Mouse (Mus musculus): Measurements from ENCODE around the gene Arhgef28. TPM values are rescaled to one million over a fixed set of nuclear protein-coding genes. Genes with fewer than 3 reads are reported as not detected.
A peak's percentile ranks its signal among the peaks of the same experiment; 100 is the strongest.

Gene Arhgef28
- polyA plus RNA-seq (2015; fragmentation: Nextera tagmentation; extraction: Ambion mirVana) = 14.2 and 15.1 TPM in 2 replicates

DNA sequence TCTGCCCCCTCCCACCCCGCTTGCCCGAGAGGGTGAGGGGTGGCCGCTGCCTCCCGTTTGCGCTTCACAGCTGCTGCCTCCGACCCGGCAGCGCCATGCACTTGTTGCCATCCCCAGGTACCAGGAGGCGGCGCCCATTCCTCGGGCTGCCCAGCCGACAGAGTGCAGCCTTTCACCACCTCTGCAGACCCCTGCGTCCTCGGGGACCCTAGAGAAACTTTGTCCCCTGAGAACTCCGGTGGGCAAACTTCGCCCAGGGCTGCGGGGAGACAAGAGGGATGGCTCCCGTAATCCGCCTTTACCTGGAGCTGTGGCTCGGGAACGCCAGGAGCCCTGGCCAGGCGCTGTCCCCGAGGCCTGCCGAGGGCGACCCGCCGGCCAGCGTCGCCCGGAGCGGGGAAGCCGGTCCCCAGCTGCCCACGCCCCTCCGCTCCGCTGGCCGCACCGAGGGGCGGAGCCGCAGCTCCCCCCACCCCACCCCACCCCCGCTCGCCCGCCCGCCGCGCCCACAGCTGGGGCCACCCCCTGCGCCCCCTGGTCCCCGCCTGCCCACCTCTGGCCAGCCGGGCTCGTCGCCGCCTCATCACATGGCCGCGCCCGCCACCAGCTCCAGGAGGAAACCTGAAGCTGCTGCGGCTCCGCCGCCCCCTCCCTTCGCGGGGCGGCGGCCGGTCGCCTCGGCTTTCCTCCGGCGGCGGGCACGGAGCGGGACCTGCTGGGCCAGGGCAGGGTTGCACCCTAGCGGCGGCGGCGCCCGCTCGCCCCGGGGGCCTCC is at the start of gene Arhgef28:
Gene Arhgef28, minus strand, starts transcription at position 669 of the 775 bp plus-strand sequence.
- Histone ChIP-seq H3K4me3 (ENCODE audit: low read length) (peak within 1 kb of the TSS; percentile 71), H3K27me3 (replicated peaks; ENCODE audit: control insufficient read depth, insufficient read depth, low read length) (no peaks in the 10 kb centered on the region), H3K9ac (ENCODE audit: low read depth, low read length) (peak within 1 kb of the TSS; percentile 73), H3K36me3 (ENCODE audit: control insufficient read depth, insufficient read depth, low read length) (no peaks in the 10 kb centered on the region), H3K4me1 (ENCODE audit: control insufficient read depth, insufficient read depth, low read length) (peaks cover 18% of the 10 kb centered on the region), H3K27ac (ENCODE audit: low read length) (peak within 1 kb of the TSS; percentile 82), H3K9me3 (ENCODE audit: control insufficient read depth, low read length) (no peaks in the 10 kb centered on the region), H3K4me2 (ENCODE audit: low read depth, low read length) (peak within 1 kb of the TSS; percentile 94)
- under 1% methylated on average over 59 of the region's 76 CpGs for WGBS
- ATAC-seq = peak; percentile 86

DNA sequence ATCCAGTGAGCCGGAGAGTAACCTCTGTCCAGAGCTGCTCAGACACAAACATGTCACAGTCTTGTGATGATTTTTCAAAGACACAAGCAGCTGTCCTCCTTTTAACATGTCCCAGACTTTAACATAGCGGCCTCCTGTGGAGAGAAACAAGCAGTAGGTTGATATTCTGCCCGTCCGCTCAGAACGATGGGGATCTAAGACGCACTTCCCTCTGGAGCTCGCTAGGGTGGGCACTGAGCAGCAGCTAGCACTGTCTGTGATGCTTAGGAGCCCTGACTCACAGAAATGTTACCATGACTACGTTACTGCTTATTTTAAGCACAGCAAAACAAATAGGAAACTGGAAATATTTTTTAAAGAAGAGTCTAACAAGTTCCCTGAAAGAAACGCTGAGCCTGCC is 48.7 kb upstream of the Arhgef28 start:
- Histone ChIP-seq H3K27ac (ENCODE audit: low read length) (no peak overlapping the region), H3K27me3 (replicated peaks; ENCODE audit: control insufficient read depth, insufficient read depth, low read length) (no peaks in the 10 kb centered on the region), H3K4me1 (ENCODE audit: control insufficient read depth, insufficient read depth, low read length) (no peaks in the 10 kb centered on the region), H3K4me2 (ENCODE audit: low read depth, low read length) (no peak overlapping the region), H3K4me3 (ENCODE audit: low read length) (no peak overlapping the region), H3K36me3 (ENCODE audit: control insufficient read depth, insufficient read depth, low read length) (peaks cover 8% of the 10 kb centered on the region; the same call in 1 of the 2 replicates), H3K9ac (ENCODE audit: low read depth, low read length) (no peak overlapping the region), H3K9me3 (ENCODE audit: control insufficient read depth, low read length) (no peaks in the 10 kb centered on the region)
- 71% methylated on average over 9 of the region's 9 CpGs for WGBS
- ATAC-seq = no peak

DNA sequence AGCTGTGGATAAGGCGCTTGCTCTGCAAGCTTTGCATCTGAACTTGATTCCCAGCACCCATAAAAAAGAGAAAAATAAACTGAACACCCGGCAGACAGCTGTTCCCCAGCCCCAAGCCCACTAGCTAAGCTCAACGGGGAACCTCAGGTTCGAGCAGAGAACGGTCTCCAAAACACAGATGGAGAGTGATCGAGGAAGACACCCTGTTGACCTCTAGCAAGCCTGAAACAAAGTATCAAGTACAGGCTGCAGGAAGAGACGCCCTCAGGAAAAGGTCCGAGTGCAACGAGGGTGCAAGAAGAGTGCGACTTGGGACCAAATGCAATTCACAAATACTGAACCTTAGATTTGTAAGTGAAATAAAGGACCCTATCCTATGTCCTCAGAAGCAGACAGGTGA is 43.4 kb upstream of the Arhgef28 start:
- H3K9ac ChIP-seq (ENCODE audit: low read depth, low read length) = no peak overlapping the region
- peaks cover 19% of the 10 kb centered on the region for H3K36me3 ChIP-seq (ENCODE audit: control insufficient read depth, insufficient read depth, low read length)
- H3K4me1 ChIP-seq (ENCODE audit: control insufficient read depth, insufficient read depth, low read length) = no peaks in the 10 kb centered on the region
- H3K4me2 ChIP-seq (ENCODE audit: low read depth, low read length) = no peak overlapping the region
- no peak for ATAC-seq
- H3K4me3 ChIP-seq (ENCODE audit: low read length) = no peak overlapping the region
- H3K27me3 ChIP-seq (replicated peaks; ENCODE audit: control insufficient read depth, insufficient read depth, low read length) = no peaks in the 10 kb centered on the region
- H3K9me3 ChIP-seq (ENCODE audit: control insufficient read depth, low read length) = no peaks in the 10 kb centered on the region
- no peak overlapping the region for H3K27ac ChIP-seq (ENCODE audit: low read length)
- WGBS = 87% methylated on average over 10 of the region's 10 CpGs

DNA sequence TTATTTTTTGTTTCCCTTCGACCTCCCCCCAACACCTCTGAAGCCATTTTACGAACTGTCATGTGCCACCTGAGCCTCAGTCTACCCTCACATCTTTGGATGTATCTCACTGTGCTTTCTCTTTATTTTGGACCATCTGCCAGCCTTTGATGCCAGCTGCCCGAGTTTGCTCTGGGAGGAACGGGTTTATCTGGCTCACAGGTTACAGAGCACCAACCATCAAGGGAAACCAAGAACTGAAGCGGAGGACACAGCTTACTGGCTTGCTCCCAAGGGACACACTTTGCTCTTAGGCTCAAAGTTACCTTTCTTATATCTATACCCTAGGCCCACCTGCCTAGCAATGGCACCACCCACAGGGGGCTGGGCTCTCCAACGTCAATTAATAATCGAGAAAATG is 39.1 kb upstream of the Arhgef28 start:
- H3K4me2 ChIP-seq (ENCODE audit: low read depth, low read length) = no peak overlapping the region
- H3K4me3 ChIP-seq (ENCODE audit: low read length) = no peak overlapping the region
- no peak overlapping the region for H3K9ac ChIP-seq (ENCODE audit: low read depth, low read length)
- no peak overlapping the region for H3K27ac ChIP-seq (ENCODE audit: low read length)
- peaks cover 13% of the 10 kb centered on the region; the same call in 1 of the 2 replicates for H3K36me3 ChIP-seq (ENCODE audit: control insufficient read depth, insufficient read depth, low read length)
- no peaks in the 10 kb centered on the region for H3K27me3 ChIP-seq (replicated peaks; ENCODE audit: control insufficient read depth, insufficient read depth, low read length)
- 74% methylated on average over 7 of the region's 7 CpGs for WGBS
- no peaks in the 10 kb centered on the region for H3K4me1 ChIP-seq (ENCODE audit: control insufficient read depth, insufficient read depth, low read length)
- H3K9me3 ChIP-seq (ENCODE audit: control insufficient read depth, low read length) = no peaks in the 10 kb centered on the region
- ATAC-seq = no peak

DNA sequence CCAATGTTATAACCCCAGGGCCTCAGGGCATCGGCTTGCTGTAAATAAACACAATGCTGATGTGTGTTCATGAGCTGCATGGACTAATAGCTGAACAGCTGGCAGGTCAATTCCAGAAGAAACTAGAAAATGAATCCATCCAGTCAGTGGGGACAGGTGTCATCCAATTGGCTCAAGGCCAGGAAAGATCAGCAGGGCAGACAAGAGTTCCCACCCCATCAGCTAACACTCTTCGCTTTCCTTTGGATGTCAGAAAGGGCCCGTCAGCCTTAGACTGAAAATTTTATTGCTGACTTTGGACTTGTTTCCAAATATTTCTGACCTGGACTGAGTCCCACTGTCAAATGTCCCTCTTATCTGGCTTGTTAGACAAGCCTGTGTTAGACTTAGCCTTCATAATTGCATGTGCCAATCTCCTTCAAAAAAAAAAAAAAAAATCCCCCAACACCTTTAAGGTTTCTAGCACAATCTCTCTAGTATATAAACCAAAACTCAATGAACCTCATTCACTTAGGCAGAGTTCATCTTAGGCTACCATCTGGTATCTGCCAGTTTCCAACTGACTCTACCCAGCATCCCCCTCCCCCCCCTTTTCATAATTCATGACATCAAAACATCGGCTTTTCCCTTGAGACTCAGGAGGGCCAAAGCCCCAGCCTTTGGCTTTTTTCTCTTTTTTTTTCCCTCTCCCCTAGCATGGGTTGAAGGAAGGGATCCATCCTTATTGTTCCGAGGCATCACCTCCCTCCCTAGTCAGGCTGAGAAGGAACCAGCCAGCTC is 38.5 kb upstream of the Arhgef28 start:
- peaks cover 13% of the 10 kb centered on the region; the same call in 1 of the 2 replicates for H3K36me3 ChIP-seq (ENCODE audit: control insufficient read depth, insufficient read depth, low read length)
- no peak for ATAC-seq
- H3K27me3 ChIP-seq (replicated peaks; ENCODE audit: control insufficient read depth, insufficient read depth, low read length) = no peaks in the 10 kb centered on the region
- H3K9ac ChIP-seq (ENCODE audit: low read depth, low read length) = no peak overlapping the region
- no peak overlapping the region for H3K4me2 ChIP-seq (ENCODE audit: low read depth, low read length)
- H3K4me3 ChIP-seq (ENCODE audit: low read length) = no peak overlapping the region
- no peak overlapping the region for H3K27ac ChIP-seq (ENCODE audit: low read length)
- H3K4me1 ChIP-seq (ENCODE audit: control insufficient read depth, insufficient read depth, low read length) = no peaks in the 10 kb centered on the region
- no peaks in the 10 kb centered on the region for H3K9me3 ChIP-seq (ENCODE audit: control insufficient read depth, low read length)
- WGBS = 71% methylated on average over 4 of the region's 5 CpGs

DNA sequence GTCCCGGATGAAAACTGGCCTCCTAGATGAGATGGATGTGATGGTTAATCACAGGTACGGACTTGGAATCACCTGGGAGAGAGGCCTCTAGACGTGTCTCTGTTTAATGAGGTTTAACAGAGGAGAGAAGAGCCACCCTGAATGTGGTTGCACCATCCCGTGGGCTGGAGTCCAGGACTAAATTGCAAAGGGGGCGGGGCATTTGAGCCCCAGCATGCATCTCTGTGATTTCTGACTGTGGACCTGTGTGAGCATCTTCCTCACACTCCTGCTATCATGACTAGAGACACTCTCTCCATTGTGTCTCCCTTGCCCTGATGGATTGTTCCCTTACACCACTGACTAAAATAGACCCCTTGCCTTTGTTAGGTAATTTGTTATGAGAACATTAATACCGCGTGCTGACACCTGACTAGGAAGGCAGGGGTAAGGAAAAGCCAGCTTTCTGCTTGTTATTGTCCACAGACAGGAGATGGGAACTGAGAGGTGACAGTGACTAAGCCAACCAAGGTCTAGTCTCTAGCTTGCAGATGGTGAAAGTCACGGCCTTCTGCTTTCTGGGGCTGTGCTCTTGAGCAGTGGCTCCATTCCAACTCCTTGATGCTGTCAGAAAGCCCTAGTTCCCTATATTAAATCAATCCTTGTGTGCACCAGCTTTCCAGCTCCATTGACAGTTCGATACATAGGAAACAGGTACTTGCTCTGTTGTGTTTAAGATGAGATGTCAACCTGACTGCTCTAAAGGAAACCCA is 35.5 kb upstream of the Arhgef28 start:
- H3K36me3 ChIP-seq (ENCODE audit: control insufficient read depth, insufficient read depth, low read length) = no peaks in the 10 kb centered on the region
- no peak overlapping the region for H3K4me2 ChIP-seq (ENCODE audit: low read depth, low read length)
- H3K4me3 ChIP-seq (ENCODE audit: low read length) = no peak overlapping the region
- H3K9ac ChIP-seq (ENCODE audit: low read depth, low read length) = no peak overlapping the region
- no peaks in the 10 kb centered on the region for H3K27me3 ChIP-seq (replicated peaks; ENCODE audit: control insufficient read depth, insufficient read depth, low read length)
- no peak for ATAC-seq
- H3K4me1 ChIP-seq (ENCODE audit: control insufficient read depth, insufficient read depth, low read length) = no peaks in the 10 kb centered on the region
- no peaks in the 10 kb centered on the region for H3K9me3 ChIP-seq (ENCODE audit: control insufficient read depth, low read length)
- no peak overlapping the region for H3K27ac ChIP-seq (ENCODE audit: low read length)
- WGBS = 69% methylated on average over 9 of the region's 9 CpGs

DNA sequence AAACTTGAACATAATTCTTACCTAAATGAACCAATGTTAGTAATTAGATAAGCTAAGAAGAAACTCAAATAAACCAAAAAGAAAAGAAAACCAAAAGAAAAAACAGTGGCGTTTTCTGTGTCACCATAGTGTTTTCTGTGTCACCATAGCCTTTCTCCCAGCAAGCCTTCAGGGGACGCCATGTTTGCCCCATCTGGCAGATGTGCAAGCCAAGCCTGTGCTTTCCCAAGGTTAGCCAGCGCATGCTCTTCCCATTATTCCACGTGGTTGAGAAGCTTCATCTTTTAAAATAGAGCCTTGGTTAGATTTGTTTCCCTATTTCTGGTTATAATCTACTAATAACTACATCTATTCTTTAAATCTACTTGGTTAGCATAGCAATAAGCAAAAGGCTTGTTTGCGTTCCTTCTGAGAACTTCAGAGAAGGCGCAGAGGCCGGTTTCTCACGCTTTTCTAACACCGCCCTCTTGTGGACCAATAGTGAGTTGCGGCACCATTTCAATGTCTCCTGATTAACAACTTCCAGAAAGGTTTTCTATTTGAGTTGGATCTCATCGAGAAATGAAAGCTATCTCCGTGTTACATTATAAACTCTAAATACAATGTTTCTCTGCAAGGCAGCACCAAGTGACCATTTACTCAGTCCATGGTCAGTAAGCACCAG is 33.9 kb upstream of the Arhgef28 start:
- H3K27ac ChIP-seq (ENCODE audit: low read length) = no peak overlapping the region
- H3K4me3 ChIP-seq (ENCODE audit: low read length) = no peak overlapping the region
- H3K9ac ChIP-seq (ENCODE audit: low read depth, low read length) = no peak overlapping the region
- no peaks in the 10 kb centered on the region for H3K27me3 ChIP-seq (replicated peaks; ENCODE audit: control insufficient read depth, insufficient read depth, low read length)
- no peaks in the 10 kb centered on the region for H3K9me3 ChIP-seq (ENCODE audit: control insufficient read depth, low read length)
- WGBS = 18% methylated on average over 12 of the region's 12 CpGs
- no peaks in the 10 kb centered on the region for H3K4me1 ChIP-seq (ENCODE audit: control insufficient read depth, insufficient read depth, low read length)
- no peaks in the 10 kb centered on the region for H3K36me3 ChIP-seq (ENCODE audit: control insufficient read depth, insufficient read depth, low read length)
- no peak overlapping the region for H3K4me2 ChIP-seq (ENCODE audit: low read depth, low read length)
- ATAC-seq = no peak

DNA sequence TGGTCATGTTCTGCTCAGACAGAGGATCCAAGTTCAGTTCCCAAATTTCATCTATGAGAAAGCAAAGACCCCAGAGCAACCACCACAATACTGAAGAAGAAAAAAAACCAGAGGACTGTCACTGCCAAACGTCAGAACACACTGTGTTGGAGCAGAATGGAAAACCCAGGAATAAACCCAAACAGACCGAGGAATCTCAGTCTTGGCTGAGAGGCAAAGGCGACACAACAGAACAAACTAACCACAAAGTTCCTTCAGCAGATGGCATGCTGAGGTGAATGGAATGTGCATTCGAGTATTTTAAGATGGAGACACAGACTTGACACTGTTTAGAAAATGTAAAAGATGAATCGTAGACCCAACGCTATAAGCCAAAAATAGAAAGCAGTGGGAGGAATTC is 29.2 kb upstream of the Arhgef28 start:
- Histone ChIP-seq H3K4me1 (ENCODE audit: control insufficient read depth, insufficient read depth, low read length) (no peaks in the 10 kb centered on the region), H3K9ac (ENCODE audit: low read depth, low read length) (no peak overlapping the region), H3K9me3 (ENCODE audit: control insufficient read depth, low read length) (no peaks in the 10 kb centered on the region), H3K4me2 (ENCODE audit: low read depth, low read length) (no peak overlapping the region), H3K27ac (ENCODE audit: low read length) (no peak overlapping the region), H3K36me3 (ENCODE audit: control insufficient read depth, insufficient read depth, low read length) (no peaks in the 10 kb centered on the region), H3K27me3 (replicated peaks; ENCODE audit: control insufficient read depth, insufficient read depth, low read length) (no peaks in the 10 kb centered on the region), H3K4me3 (ENCODE audit: low read length) (no peak overlapping the region)
- WGBS = 59% methylated on average over 6 of the region's 6 CpGs
- ATAC-seq = no peak

DNA sequence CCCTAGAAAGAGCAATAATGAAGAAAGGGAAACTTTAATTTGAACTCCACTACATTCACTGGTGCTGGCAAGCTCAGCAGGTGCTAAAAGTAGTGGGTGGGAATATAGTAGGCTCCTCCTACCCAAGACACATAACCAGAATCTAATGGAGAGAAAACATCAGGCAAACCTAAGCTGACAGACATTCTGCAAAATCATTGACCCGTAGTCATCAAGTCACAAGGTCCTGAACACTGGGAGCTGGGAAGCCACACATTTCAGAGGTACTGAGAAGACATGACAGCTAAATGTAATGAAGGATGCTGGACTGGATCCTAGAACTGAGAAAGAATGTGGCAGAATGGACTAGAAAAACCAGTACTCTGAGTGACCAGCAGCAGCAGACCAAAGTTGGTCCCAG is 24.3 kb upstream of the Arhgef28 start:
- Histone ChIP-seq H3K9me3 (ENCODE audit: control insufficient read depth, low read length) (no peaks in the 10 kb centered on the region), H3K4me2 (ENCODE audit: low read depth, low read length) (no peak overlapping the region), H3K27ac (ENCODE audit: low read length) (no peak overlapping the region), H3K9ac (ENCODE audit: low read depth, low read length) (no peak overlapping the region), H3K4me3 (ENCODE audit: low read length) (no peak overlapping the region), H3K27me3 (replicated peaks; ENCODE audit: control insufficient read depth, insufficient read depth, low read length) (no peaks in the 10 kb centered on the region), H3K36me3 (ENCODE audit: control insufficient read depth, insufficient read depth, low read length) (no peaks in the 10 kb centered on the region), H3K4me1 (ENCODE audit: control insufficient read depth, insufficient read depth, low read length) (no peaks in the 10 kb centered on the region)
- ATAC-seq = no peak
- WGBS = 94% methylated on average over 1 of the region's 1 CpGs
